In genomic region chr2:14651268-14651667, GRCm38 (mm10) we compare ENCODE assay signal across 9 mouse cellular contexts. TPM values are rescaled to one million over a fixed set of nuclear protein-coding genes. Genes with fewer than 3 reads are reported as not detected.
DNase-seq lines count a peak whose midpoint lies in the region; ATAC-seq and TF ChIP-seq lines count a peak whose summit lies in the region.
"Had no signal": no experiment of that assay in that cellular context is flagged by ENCODE, and none has a peak within 500 bp of the region (broad histone marks: within the 10 kb centered on the region; RNA-seq: fewer than 3 reads in every experiment).

No protein-coding gene starts in this region.

- no peak for TF ChIP-seq POLR2A in brain, embryonic 14.5 days (IDR thresholded peaks at IDR 0.05; ENCODE audit: borderline replicate concordance, extremely low read depth, insufficient read depth, insufficient read length, poor library complexity, severe bottlenecking)

- H3K27ac ChIP-seq in midbrain, embryonic 14.5 days (replicated peaks; ENCODE audit: low read depth, low read length): no peak overlapping the region
- no peak overlapping the region for H3K27ac ChIP-seq in midbrain, embryonic 13.5 days
- H3K27ac ChIP-seq in kidney, embryonic 15.5 days: no peak overlapping the region
- H3K27ac ChIP-seq in forebrain, embryonic 10.5 days: no peak overlapping the region
- no peak overlapping the region for H3K27ac ChIP-seq in gastrocnemius, adult 2 months

- DNase-seq in midbrain, embryonic 14.5 days: peak; percentile 7
- peak; percentile 28 for DNase-seq in brain, embryonic 14.5 days (ENCODE audit: low read depth)
- peak; percentile 39 to 57 for DNase-seq in lung, postnatal 4 days
- no peak for DNase-seq in forebrain, embryonic 10.5 days (ENCODE audit: extremely low spot score, low spot score)
- DNase-seq in gastrocnemius, adult 2 months: no peak
- no peak for DNase-seq in embryo, embryonic 10.5 days (ENCODE audit: low spot score)

- 80% methylated on average over 2 of the region's 2 CpGs for WGBS in midbrain, embryonic 14.5 days
- 79% methylated on average over 2 of the region's 2 CpGs for WGBS in midbrain, embryonic 13.5 days
- WGBS in kidney, embryonic 15.5 days: 72% methylated on average over 2 of the region's 2 CpGs
- WGBS in forebrain, embryonic 10.5 days: 90% methylated on average over 2 of the region's 2 CpGs

- H3K4me2 ChIP-seq in midbrain, embryonic 14.5 days (ENCODE audit: low read length): no peak overlapping the region
- H3K4me2 ChIP-seq in midbrain, embryonic 13.5 days (replicated peaks): no peak overlapping the region
- no peak overlapping the region for H3K4me2 ChIP-seq in kidney, embryonic 15.5 days

- intact Hi-C loops in gastrocnemius, adult 2 months (cut with DNase I): no loop called here

- H3K36me3 ChIP-seq in midbrain, embryonic 14.5 days (ENCODE audit: control insufficient read depth, insufficient read depth, low read length): no peaks in the 10 kb centered on the region
- H3K36me3 ChIP-seq in midbrain, embryonic 13.5 days: no peaks in the 10 kb centered on the region
- no peaks in the 10 kb centered on the region for H3K36me3 ChIP-seq in kidney, embryonic 15.5 days
- no peaks in the 10 kb centered on the region for H3K36me3 ChIP-seq in forebrain, embryonic 10.5 days (replicated peaks)

- no peaks in the 10 kb centered on the region for H3K9me3 ChIP-seq in midbrain, embryonic 14.5 days (ENCODE audit: control insufficient read depth, low read length)
- no peaks in the 10 kb centered on the region for H3K9me3 ChIP-seq in midbrain, embryonic 13.5 days
- no peaks in the 10 kb centered on the region for H3K9me3 ChIP-seq in kidney, embryonic 15.5 days (replicated peaks)
- H3K9me3 ChIP-seq in forebrain, embryonic 10.5 days: no peaks in the 10 kb centered on the region

- 0 out of 2 replicates have a peak, but pooled peaks cover under 1% of the 10 kb centered on the region for H3K4me1 ChIP-seq in midbrain, embryonic 14.5 days (ENCODE audit: control insufficient read depth, insufficient read depth, low read length)
- peaks cover 5% of the 10 kb centered on the region for H3K4me1 ChIP-seq in midbrain, embryonic 13.5 days (replicated peaks)
- peaks cover 3% of the 10 kb centered on the region; the same call in 1 of the 2 replicates for H3K4me1 ChIP-seq in kidney, embryonic 15.5 days
- H3K4me1 ChIP-seq in forebrain, embryonic 10.5 days: peaks cover 13% of the 10 kb centered on the region

- TF ChIP-seq CTCF in brain, embryonic 14.5 days (IDR thresholded peaks at IDR 0.05; ENCODE audit: borderline replicate concordance, extremely low read depth, insufficient read depth, insufficient read length): no peak
- TF ChIP-seq CTCF in gastrocnemius, adult 2 months (IDR thresholded peaks at IDR 0.05): no peak

- no peak for ATAC-seq in midbrain, embryonic 14.5 days (ENCODE audit: low FRiP score, low TSS enrichment)
- ATAC-seq in midbrain, embryonic 13.5 days: no peak
- peak; percentile 36; the same call in 1 of the 2 replicates for ATAC-seq in kidney, embryonic 15.5 days (replicated peaks; ENCODE audit: low FRiP score)

- no peak overlapping the region for H3K4me3 ChIP-seq in midbrain, embryonic 14.5 days (replicated peaks; ENCODE audit: low read depth, low read length)
- no peak overlapping the region for H3K4me3 ChIP-seq in midbrain, embryonic 13.5 days (replicated peaks)
- no peak overlapping the region for H3K4me3 ChIP-seq in kidney, embryonic 15.5 days (replicated peaks)
- no peak overlapping the region for H3K4me3 ChIP-seq in forebrain, embryonic 10.5 days
- H3K4me3 ChIP-seq in gastrocnemius, adult 2 months: no peak overlapping the region

- H3K9ac ChIP-seq in midbrain, embryonic 14.5 days (replicated peaks; ENCODE audit: low read length): no peak overlapping the region
- no peak overlapping the region for H3K9ac ChIP-seq in midbrain, embryonic 13.5 days (replicated peaks)
- H3K9ac ChIP-seq in kidney, embryonic 15.5 days: no peak overlapping the region

- no peaks in the 10 kb centered on the region for H3K27me3 ChIP-seq in midbrain, embryonic 14.5 days (ENCODE audit: control insufficient read depth, insufficient read depth, low read length)
- no peaks in the 10 kb centered on the region for H3K27me3 ChIP-seq in midbrain, embryonic 13.5 days
- H3K27me3 ChIP-seq in kidney, embryonic 15.5 days: no peaks in the 10 kb centered on the region
- H3K27me3 ChIP-seq in forebrain, embryonic 10.5 days (ENCODE audit: poor library complexity, severe bottlenecking): no peaks in the 10 kb centered on the region

RNA-seq across cellular contexts. Expression of gene Cacnb2, which starts 48.4 kb away (rescaled TPM):
- polyA plus RNA-seq in midbrain, embryonic 14.5 days (2014; fragmentation: Nextera tagmentation; extraction: Ambion mirVana): 5.9 and 9.3 TPM in 2 replicates
- 3.3 and 3.9 TPM in 2 replicates for polyA plus RNA-seq in midbrain, embryonic 13.5 days (2015; fragmentation: Nextera tagmentation; extraction: Ambion mirVana)
- polyA plus RNA-seq in brain, embryonic 14.5 days (2012; rRNA removed): 8.0 and 12.5 TPM in 2 replicates
- polyA plus RNA-seq in kidney, embryonic 15.5 days (2015; fragmentation: Nextera tagmentation; extraction: Ambion mirVana): 1.5 and 1.7 TPM in 2 replicates
- 2.7 and 2.8 TPM in 2 replicates for polyA plus RNA-seq in forebrain, embryonic 10.5 days (2016; fragmentation: Nextera tagmentation; extraction: Ambion mirVana)
- total RNA-seq in gastrocnemius, adult 2 months (2021): under 1 TPM; 0.51 to 0.73 TPM
- total RNA-seq: MEL had no signal

Comparison
In these comparisons a context has a peak if more than half of its experiments do, and no peak if none do; other contexts are left out.
1. DNase-seq: peak in midbrain, embryonic 14.5 days (single experiment), brain, embryonic 14.5 days (single experiment) and lung, postnatal 4 days (2 of 2); none in forebrain, embryonic 10.5 days (single experiment), gastrocnemius, adult 2 months (single experiment) and embryo, embryonic 10.5 days (single experiment).